ENCODE assay signal across 9 mouse cellular contexts in the genomic region with DNA sequence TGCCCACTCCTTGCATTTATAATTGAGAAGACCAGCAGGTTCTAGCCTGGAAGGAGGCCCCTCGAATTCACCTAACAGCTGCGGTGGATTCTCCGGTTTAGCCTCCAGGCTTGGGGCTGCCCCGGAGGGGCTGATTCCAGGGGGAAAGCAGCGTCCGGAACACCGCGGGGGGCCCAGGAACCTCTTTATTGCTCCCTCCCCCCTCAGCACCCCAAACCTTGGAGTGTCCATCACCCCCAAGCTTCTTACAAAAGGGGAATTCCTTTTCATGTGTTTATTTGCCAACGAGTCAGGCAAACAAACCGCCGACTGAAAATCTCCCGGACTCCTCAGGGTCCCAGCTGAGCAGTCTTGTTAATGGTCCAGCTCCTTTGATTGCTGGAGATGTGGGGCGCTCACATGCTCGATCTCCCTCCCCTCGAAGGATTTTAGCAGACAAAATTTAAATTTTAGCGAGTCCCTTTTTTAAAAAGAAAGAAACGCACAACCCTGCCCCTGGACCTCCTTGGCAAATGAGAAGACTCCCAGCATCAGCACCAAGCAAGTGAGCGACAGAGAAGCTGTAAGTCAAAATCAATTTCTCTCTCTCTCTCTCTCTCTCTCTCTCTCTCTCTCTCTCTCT.
DNase-seq lines count a peak whose midpoint lies in the region; ATAC-seq and TF ChIP-seq lines count a peak whose summit lies in the region.
"Had no signal": no experiment of that assay in that cellular context is flagged by ENCODE, and none has a peak within 500 bp of the region (broad histone marks: within the 10 kb centered on the region; RNA-seq: fewer than 3 reads in every experiment).

No protein-coding gene starts in this region.

- H3K27ac ChIP-seq in liver, embryonic 11.5 days (ENCODE audit: low read depth, low read length): no peak overlapping the region
- no peak overlapping the region for H3K27ac ChIP-seq in liver, postnatal 0 days (ENCODE audit: low read depth)
- no peak overlapping the region for H3K27ac ChIP-seq in forebrain, embryonic 13.5 days
- no peak overlapping the region for H3K27ac ChIP-seq in limb, embryonic 14.5 days (replicated peaks; ENCODE audit: low read depth, low read length)
- H3K27ac ChIP-seq in stomach, embryonic 16.5 days (ENCODE audit: low read length): no peak overlapping the region

- DNase-seq in liver, embryonic 11.5 days (ENCODE audit: low spot score): no peak
- DNase-seq in liver, postnatal 0 days: no peak
- DNase-seq in limb, embryonic 14.5 days (ENCODE audit: low spot score): no peak
- no peak for DNase-seq in right cerebral cortex, postnatal 10 days (ENCODE audit: low spot score in 2 of 2)
- DNase-seq: cerebellum, adult 11 months had no signal

- no peaks in the 10 kb centered on the region for H3K4me1 ChIP-seq in liver, embryonic 11.5 days (replicated peaks; ENCODE audit: control insufficient read depth, insufficient read depth, low read length)
- no peaks in the 10 kb centered on the region for H3K4me1 ChIP-seq in liver, postnatal 0 days (ENCODE audit: insufficient read depth)
- peaks cover 11% of the 10 kb centered on the region for H3K4me1 ChIP-seq in forebrain, embryonic 13.5 days
- H3K4me1 ChIP-seq in limb, embryonic 14.5 days (ENCODE audit: control insufficient read depth, insufficient read depth, low read length): no peaks in the 10 kb centered on the region; the same call in 1 of the 2 replicates
- H3K4me1 ChIP-seq in stomach, embryonic 16.5 days (ENCODE audit: control insufficient read depth, insufficient read depth, low read length): peaks cover 2% of the 10 kb centered on the region

- TF ChIP-seq POLR2A in limb, embryonic 14.5 days (IDR thresholded peaks at IDR 0.05; ENCODE audit: borderline replicate concordance, extremely low read depth, insufficient read depth, insufficient read length): no peak

- H3K9me3 ChIP-seq in liver, embryonic 11.5 days (ENCODE audit: control insufficient read depth, low read length): no peaks in the 10 kb centered on the region
- H3K9me3 ChIP-seq in liver, postnatal 0 days (ENCODE audit: low read length): no peaks in the 10 kb centered on the region
- no peaks in the 10 kb centered on the region for H3K9me3 ChIP-seq in forebrain, embryonic 13.5 days (replicated peaks)
- H3K9me3 ChIP-seq in limb, embryonic 14.5 days (ENCODE audit: control insufficient read depth, low read length): no peaks in the 10 kb centered on the region
- no peaks in the 10 kb centered on the region for H3K9me3 ChIP-seq in stomach, embryonic 16.5 days (replicated peaks; ENCODE audit: control insufficient read depth, low read length)

- no peaks in the 10 kb centered on the region for H3K36me3 ChIP-seq in liver, embryonic 11.5 days (ENCODE audit: control insufficient read depth, insufficient read depth, low read length)
- H3K36me3 ChIP-seq in liver, postnatal 0 days (replicated peaks; ENCODE audit: insufficient read depth, low read length): no peaks in the 10 kb centered on the region
- no peaks in the 10 kb centered on the region for H3K36me3 ChIP-seq in forebrain, embryonic 13.5 days (ENCODE audit: poor library complexity, severe bottlenecking)
- H3K36me3 ChIP-seq in limb, embryonic 14.5 days (ENCODE audit: control insufficient read depth, insufficient read depth, low read length): no peaks in the 10 kb centered on the region
- H3K36me3 ChIP-seq in stomach, embryonic 16.5 days (ENCODE audit: control insufficient read depth, insufficient read depth, low read length): no peaks in the 10 kb centered on the region

- 4% methylated on average over 18 of the region's 18 CpGs for WGBS in liver, embryonic 11.5 days
- 4% methylated on average over 18 of the region's 18 CpGs for WGBS in liver, postnatal 0 days (ENCODE audit: insufficient replicate concordance)
- under 1% methylated on average over 18 of the region's 18 CpGs for WGBS in forebrain, embryonic 13.5 days
- WGBS in limb, embryonic 14.5 days: under 1% methylated on average over 18 of the region's 18 CpGs
- WGBS in stomach, embryonic 16.5 days: 1% methylated on average over 18 of the region's 18 CpGs

- TF ChIP-seq EP300 in liver, postnatal 0 days (IDR thresholded peaks at IDR 0.05; ENCODE audit: low read depth): no peak

- H3K4me2 ChIP-seq in liver, embryonic 11.5 days: peak overlapping the region; percentile 34
- no peak overlapping the region for H3K4me2 ChIP-seq in liver, postnatal 0 days (ENCODE audit: low read depth, low read length)
- peak overlapping the region; percentile 73 for H3K4me2 ChIP-seq in forebrain, embryonic 13.5 days
- H3K4me2 ChIP-seq in limb, embryonic 14.5 days (replicated peaks; ENCODE audit: low read depth, low read length, severe bottlenecking): peak overlapping the region; percentile 55
- H3K4me2 ChIP-seq in stomach, embryonic 16.5 days (ENCODE audit: low read depth, low read length): peak overlapping the region; percentile 22

- H3K9ac ChIP-seq in liver, embryonic 11.5 days (ENCODE audit: low read depth, low read length): no peak overlapping the region
- no peak overlapping the region for H3K9ac ChIP-seq in liver, postnatal 0 days (replicated peaks)
- H3K9ac ChIP-seq in forebrain, embryonic 13.5 days: peak overlapping the region; percentile 71
- no peak overlapping the region for H3K9ac ChIP-seq in limb, embryonic 14.5 days (ENCODE audit: low read depth, low read length, severe bottlenecking)
- no peak overlapping the region for H3K9ac ChIP-seq in stomach, embryonic 16.5 days (ENCODE audit: low read length)

- TF ChIP-seq CTCF in liver, postnatal 0 days (IDR thresholded peaks at IDR 0.05; ENCODE audit: low read depth): no peak

- no peak overlapping the region for H3K4me3 ChIP-seq in liver, embryonic 11.5 days (ENCODE audit: low read depth, low read length)
- no peak overlapping the region for H3K4me3 ChIP-seq in liver, postnatal 0 days (ENCODE audit: low read depth, low read length)
- H3K4me3 ChIP-seq in forebrain, embryonic 13.5 days: peak overlapping the region; percentile 41
- H3K4me3 ChIP-seq in limb, embryonic 14.5 days (replicated peaks; ENCODE audit: low read length): peak overlapping the region; percentile 27
- peak overlapping the region; percentile 18 for H3K4me3 ChIP-seq in stomach, embryonic 16.5 days (replicated peaks; ENCODE audit: low read length)

- ATAC-seq in liver, embryonic 11.5 days (replicated peaks; ENCODE audit: low FRiP score): no peak
- no peak for ATAC-seq in liver, postnatal 0 days
- peak; percentile 45; the same call in 1 of the 2 replicates for ATAC-seq in forebrain, embryonic 13.5 days
- ATAC-seq in limb, embryonic 14.5 days (ENCODE audit: low FRiP score, low read depth): no peak
- no peak for ATAC-seq in stomach, embryonic 16.5 days (ENCODE audit: insufficient read depth, low FRiP score)
- ATAC-seq in monocyte, adult 5-6 weeks (replicated peaks; ENCODE audit: insufficient number of reproducible peaks, low FRiP score, low TSS enrichment, poor library complexity, severe bottlenecking): no peak
- ATAC-seq: Patski had no signal

- peaks cover 33% of the 10 kb centered on the region for H3K27me3 ChIP-seq in liver, embryonic 11.5 days (replicated peaks; ENCODE audit: control insufficient read depth, insufficient read depth, low read length)
- peaks cover 13% of the 10 kb centered on the region; the same call in 1 of the 2 replicates for H3K27me3 ChIP-seq in liver, postnatal 0 days (ENCODE audit: insufficient read depth, low read length)
- H3K27me3 ChIP-seq in forebrain, embryonic 13.5 days: peaks cover 60% of the 10 kb centered on the region
- peaks cover 27% of the 10 kb centered on the region for H3K27me3 ChIP-seq in limb, embryonic 14.5 days (ENCODE audit: control insufficient read depth, insufficient read depth, low read length)
- H3K27me3 ChIP-seq in stomach, embryonic 16.5 days (ENCODE audit: control insufficient read depth, insufficient read depth, low read length): peaks cover 22% of the 10 kb centered on the region
- H3K27me3 ChIP-seq: Patski had no signal

Comparison
In these comparisons a context has a peak if more than half of its experiments do, and no peak if none do; other contexts are left out.
1. H3K4me3 ChIP-seq: peak in forebrain, embryonic 13.5 days (single experiment), limb, embryonic 14.5 days (single experiment) and stomach, embryonic 16.5 days (single experiment); none in liver, embryonic 11.5 days (single experiment) and liver, postnatal 0 days (single experiment).